Mouse (Mus musculus) liver, adult 2 months (tissue): Measurements from ENCODE around the gene Asb18.

Experiments
- CTCF ChIP-seq: fragments of 200-500 bp; IDR thresholded peaks from 2 replicates; pipeline ENCODE4 v1.5.1; 2011; ENCODE audit warnings: low read depth, low read length, control low read depth
- POLR2A ChIP-seq: fragments of 200-500 bp; IDR thresholded peaks from 2 replicates; pipeline ENCODE4 v1.6.1; 2011; ENCODE audit warnings: low read length, control low read depth; ENCODE audit not compliant: insufficient read depth; ENCODE audit errors: extremely low read depth

GRCm38 (mm10) chr1:90060054-90060453 lies 45.6 kb upstream of the Asb18 start:
- TF ChIP-seq CTCF (no peak), POLR2A (no peak)
